Mouse (Mus musculus) granulocyte monocyte progenitor cell, adult 5-6 weeks (primary cell): ENCODE data around the gene Kif1c. TPM values are rescaled to one million over a fixed set of nuclear protein-coding genes. Genes with fewer than 3 reads are reported as not detected.

Source experiments
- ATAC-seq: replicated peaks from 2 replicates; pipeline ENCODE4 v1.8.0; 2016; ENCODE audit warnings: mild to moderate bottlenecking, moderate TSS enrichment, inconsistent platforms; ENCODE audit not compliant: poor library complexity, severe bottlenecking
- total RNA-seq, 2 experiments: library from RNA; stranded (forward) in 1 of 2; stranded (reverse) in 1 of 2; fragments of 200-712, 200-1000 nt in 1 of 2; fragments of >200 nt in 1 of 2; fragmentation: Nextera tagmentation in 1 of 2; gene quantifications; 2 replicates each; pipeline ENCODE4 v1.2.3; 2014 to 2017

The Kif1c gene
- total RNA-seq, 2 experiments from 2014 or later = 5.7 to 8.3 TPM

DNA sequence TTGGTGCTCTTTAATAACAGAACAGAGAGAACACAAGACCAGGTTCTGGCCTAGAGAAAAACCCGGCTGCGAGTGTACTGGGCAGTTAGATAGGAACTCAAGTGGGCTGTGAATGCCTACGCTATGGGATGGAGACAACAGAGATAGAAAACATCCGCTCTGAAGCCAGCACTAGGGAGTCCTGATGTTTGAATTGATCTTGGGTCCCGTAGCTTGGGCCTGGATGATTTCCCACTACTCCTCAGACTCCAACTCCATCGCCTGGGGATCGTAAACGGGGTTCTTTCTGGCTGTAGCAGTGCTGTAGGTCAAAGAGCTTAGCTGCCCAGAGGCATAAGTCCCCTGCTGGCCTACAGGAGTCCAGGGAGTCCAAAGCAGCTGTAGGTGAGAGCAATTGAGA lies 12.0 kb upstream of the Kif1c start:
- no peak for ATAC-seq

DNA sequence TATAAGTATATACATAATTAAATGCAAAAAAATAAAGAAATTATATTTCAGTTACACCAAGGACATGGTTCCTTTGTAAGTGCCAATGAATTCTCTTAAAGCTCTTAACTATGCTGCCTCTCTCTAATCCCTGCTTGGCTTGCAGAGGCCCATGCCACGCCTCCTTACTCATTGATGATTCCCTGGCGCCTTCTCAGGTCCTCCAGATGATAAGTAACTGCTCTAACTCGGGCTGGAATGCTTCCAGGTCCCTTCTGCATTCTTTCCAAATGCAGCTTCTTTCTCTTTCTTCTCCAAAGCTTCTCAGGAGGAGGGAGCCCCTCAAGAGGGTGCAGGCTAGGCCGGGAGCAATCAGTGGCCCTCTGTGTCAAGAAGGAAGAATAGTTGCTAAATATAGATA lies 10.8 kb upstream of the Kif1c start:
- no peak for ATAC-seq

DNA sequence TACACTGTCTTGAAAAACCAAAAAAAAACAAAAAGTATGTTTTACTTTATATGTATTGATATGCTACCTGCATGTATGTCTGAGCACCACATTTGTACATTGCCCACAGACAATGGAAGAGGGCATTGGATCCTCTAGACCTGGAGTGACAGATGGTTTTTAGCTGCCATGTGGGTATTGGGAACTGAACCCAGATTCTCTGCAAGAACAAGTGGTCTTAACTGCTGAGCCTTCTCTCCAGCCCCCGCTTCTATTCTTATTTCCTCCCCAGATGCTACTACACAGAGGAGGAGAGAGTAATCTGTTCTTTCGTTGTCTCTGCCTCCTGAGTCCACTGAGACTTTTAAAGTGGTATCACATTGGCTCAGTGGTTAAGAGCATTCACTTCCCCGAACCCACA lies 6.8 kb upstream of the Kif1c start:
- ATAC-seq = no peak

DNA sequence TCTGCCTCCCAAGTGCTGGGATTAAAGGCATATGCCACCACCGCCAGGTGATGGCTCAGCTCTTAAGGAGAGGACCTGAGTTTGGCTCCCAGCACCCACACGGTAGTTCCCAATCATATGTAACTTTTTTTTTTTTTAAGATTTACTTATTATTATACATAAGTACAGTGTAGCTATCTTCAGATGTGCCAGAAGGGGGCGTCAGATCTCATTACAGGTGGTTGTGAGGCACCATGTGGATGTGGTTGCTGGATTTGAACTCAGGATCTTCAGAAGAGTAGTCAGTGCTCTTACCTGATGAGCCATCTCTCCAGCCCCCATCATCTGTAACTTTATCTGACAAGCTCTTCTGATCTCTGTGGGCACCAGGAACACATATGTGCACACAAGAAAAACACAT lies 3.0 kb upstream of the Kif1c start:
- no peak for ATAC-seq

DNA sequence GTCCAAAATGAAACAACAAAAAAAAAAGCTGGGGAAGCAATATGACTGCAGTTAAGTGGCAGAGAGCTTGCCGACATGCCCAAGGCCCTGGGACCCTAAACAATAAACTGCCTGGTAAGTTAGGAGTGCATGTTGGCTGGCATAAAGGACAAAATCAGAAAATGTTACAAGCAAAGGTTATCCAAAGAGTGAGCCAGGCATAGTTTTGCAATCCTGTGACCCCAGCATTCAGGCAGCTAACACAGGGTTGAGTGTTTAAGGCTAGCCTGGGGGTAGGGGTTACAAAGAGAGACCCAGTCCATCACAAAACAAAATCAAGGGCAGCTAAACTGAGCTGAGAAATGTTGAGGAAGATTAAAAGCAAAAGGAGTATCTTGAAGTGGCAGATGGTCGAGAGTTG lies 1.3 kb upstream of the Kif1c start:
- ATAC-seq = no peak

DNA sequence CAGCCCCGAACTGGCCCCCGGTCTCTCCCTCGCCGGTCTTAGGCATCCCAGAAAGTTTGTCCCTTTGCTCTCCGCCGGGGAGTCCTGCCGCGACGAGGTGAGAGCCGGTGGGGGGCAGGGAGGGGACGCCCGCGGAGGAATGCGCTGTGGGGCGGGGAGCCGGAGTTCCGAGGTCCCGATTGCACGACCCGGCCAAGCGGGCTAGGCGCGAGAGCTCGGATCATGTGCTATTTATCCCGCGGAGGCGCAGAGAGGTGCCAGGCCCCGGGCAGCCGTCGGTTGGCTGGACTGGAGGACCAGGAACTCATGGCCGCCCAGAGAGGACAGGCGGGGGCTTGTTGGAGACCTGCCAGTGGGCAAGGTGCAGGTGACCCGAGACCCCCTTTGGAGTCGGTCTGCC lies 265 bp downstream of the Kif1c start:
- peak; percentile 31 for ATAC-seq

DNA sequence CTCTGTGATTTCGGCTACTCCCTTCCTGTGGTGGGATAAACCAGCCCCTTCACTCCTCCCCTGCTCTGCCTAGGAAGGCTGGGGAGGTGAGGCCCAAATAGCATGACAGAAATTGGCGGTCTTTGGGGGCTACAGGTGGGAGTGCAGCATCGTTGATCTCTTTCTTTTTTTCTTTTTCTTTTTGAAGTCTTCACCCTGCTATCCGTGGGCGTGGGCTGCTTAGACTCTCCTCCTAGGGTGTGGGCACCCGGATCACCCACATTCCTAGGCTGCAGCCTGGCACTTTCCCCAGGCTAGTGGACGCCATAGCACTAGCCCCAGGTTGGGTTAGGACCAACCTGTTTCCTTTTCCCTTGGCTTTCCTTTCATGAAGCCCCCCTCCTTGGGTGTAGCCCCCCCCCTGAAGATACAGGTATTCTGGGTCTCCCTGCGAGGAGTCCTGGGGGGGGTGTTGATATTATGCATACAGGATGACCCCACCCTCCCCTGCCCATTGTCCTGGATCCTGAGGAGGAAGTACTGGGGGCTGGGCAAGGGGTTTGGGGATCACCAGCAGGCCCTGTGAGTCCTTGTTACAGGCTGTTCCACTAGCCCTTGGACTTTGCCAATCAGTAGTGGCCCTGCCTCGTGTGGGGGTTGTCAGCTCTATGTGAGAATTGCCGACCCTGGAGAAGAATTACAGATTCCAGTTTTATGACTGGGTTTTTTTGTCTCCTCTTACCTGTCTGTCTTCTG lies 1.0 kb downstream of the Kif1c start:
- ATAC-seq = no peak

DNA sequence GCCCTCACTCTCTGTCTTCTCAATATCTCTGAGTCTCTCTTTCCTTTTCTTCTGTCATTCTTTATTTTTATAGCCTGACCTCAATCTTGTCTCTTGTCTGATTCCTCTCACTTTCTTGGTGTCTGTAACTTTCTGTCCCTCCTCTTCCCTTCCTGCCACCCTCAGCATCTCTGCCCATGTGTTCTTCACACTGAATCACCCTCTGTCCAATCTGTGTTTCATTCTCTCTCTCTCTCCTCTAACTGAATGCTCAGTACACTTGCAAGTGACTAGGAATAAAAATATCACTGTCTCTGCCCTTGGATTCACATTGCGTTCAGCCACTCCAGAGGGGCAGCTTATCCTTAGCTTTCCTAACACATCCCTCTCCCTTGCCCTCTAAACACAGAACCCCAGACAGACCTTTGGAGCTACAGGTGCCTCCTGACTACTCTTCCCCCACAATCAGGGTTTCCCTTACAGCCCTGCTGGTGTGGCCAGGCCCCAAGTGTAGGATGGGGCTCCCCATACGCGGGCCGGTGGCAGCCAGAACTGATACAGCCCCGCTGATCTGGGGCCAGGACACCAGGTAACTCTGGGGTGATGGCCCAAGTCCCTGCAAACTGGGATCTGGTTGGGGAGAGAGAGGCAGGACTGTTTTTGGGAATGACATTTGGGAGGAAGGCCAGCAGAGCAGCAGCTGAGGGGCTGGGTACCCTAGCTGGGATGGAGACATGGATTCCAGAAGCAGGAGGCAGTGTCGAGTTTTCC lies 1.8 kb downstream of the Kif1c start:
- ATAC-seq = no peak

DNA sequence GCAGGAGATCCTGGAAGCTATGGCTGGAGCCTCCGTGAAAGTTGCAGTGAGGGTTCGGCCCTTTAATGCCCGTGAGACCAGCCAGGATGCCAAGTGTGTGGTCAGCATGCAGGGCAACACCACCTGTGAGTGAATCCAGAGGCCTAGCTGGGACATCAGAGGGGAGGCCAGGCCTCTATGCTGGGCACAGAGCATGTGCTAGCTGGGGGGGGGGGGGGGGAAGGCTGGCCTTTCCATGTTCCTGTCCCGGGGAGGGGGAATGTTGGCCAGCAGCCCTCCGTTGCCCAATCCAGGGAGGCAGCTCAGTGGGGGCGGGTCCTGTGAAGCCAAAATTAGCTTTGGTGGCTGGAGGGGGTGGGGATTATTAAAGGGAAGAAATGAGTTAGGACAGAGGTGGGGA lies 2.4 kb downstream of the Kif1c start:
- ATAC-seq = no peak

DNA sequence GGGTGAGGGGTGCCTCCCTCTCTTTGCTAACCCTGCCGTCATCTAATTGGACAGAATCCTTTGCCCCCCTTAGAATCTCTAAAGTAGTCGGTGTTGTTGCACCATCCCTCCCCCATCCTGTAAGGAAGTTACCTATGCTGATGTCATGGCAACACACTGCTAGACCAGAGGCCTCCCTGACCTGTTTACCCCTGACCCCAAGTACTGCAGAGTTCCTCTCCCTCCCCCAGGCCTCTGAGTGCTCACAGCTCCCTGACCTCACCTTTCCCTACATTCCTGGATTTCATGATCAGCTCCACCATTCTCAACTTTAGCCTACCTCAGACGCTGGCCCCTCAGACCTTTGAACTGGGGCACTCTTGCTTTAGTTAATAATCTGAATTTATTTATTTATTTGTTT lies 5.8 kb downstream of the Kif1c start:
- ATAC-seq = no peak

DNA sequence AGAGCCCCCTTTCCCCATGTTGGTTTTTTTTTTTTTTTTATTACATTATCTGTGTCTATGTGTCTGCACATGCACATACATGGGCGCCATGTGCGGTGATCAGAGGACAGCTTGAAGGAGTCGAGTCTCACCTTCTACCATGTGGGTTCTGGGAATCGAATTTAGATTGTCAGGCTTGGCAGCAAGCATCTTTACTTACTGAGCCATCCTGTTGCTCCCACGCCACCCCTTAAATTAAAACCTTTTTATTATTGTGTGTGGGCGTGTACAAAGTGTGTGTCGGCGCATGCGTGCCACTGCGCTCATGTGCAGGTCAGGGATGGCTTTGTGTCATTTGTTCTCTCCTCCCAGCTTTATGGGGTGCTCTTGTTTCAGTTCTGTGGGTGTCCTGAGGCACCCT lies 10.7 kb downstream of the Kif1c start:
- no peak for ATAC-seq

DNA sequence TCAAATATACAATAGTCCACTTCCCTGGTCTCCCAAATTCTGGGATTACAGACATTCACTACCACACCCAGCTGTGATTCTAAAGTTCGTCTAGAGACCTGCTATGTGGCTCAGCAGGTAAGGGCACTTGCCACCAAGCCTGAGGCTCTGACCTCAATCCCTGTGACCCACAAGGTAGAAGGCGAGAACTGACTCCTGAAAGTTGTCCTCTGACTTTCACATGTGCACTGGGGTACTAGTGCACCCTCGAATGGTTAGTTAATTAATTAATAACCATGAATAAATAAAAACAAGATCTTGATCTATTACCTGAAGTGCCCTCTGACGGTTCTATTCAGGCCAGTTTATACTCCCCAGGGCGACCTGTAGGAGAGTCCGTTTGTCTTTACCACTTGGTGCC lies 12.9 kb downstream of the Kif1c start:
- no peak for ATAC-seq

DNA sequence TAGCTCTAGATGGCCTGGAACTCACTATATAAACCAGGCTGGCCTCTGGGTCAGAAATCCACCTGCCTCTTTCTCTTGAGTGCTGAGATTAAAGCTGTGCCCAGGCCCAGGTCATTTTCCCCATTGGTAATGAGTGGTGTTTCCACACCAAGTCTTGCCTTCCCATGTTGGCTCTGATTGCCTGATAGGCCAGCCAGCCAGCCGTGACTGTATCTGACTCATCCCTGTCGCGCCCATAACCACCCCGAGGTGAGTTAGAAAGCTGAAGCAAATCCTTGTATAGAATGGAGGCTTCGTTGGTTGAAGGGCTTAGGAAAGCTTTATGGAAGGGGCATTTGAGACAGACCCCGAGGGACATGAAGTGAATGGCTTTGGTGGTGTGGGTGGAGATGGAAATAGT lies 15.5 kb downstream of the Kif1c start:
- ATAC-seq = no peak

DNA sequence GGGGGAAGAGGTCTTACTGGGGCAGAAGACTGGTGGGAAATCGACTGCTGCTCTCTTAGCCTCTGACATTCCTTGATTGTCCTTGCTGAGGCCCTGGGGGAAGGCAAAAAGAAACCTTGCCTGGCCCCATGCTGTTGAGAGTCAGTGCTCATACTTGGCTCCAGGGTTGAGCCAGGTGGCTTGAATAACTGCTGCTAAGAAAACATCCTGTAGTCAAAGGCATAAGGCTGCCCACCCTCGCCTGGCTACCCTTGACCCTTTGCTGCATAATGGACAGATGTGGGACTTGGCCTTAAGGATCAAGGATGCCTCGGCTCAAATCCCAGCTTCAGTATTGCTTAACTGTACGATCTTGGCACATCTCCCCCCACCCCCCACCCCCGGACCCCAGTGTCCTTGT lies 18.1 kb downstream of the Kif1c start:
- no peak for ATAC-seq

DNA sequence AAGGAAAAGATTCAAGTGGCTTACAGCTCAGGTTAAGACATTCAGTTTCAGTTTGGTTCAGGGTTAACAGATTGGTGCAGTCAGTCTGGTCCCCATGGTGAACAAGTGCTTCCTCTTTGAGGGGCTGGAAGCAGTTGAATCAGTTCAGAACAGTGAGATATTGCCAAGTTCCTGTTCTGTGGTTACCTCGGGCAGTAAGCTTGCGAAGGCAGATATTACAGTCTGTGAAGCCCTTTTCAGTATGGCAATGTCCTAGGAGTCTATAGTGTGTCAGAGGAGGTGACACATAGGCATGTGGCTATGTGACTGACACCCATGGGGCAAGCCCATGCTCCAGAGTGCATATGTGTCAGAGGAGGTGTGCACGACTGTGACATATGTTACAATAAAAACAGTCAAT lies 20.2 kb downstream of the Kif1c start:
- peak; percentile 96 for ATAC-seq

DNA sequence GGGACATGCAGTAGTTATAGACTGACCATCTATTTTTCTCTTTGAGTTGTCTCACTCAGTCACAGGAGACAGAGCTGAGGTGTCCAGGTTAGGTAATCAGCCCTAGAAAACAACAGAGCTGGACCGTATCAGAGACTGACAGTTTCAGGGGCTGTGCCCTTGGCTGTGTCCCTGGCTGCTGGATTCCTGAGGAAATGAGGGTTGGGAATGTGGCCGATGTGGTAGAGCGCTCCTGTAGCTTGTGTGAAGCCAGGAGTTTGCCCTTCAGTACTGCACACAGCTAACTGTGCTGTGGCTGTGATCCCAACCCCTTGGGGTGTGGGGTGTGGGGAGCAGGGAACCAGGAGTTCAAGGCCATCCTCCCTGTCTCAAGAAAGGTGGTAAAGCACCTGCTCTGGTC lies 20.7 kb downstream of the Kif1c start:
- ATAC-seq = 0 out of 2 replicates have a peak, but pooled peaks have one; percentile 2

DNA sequence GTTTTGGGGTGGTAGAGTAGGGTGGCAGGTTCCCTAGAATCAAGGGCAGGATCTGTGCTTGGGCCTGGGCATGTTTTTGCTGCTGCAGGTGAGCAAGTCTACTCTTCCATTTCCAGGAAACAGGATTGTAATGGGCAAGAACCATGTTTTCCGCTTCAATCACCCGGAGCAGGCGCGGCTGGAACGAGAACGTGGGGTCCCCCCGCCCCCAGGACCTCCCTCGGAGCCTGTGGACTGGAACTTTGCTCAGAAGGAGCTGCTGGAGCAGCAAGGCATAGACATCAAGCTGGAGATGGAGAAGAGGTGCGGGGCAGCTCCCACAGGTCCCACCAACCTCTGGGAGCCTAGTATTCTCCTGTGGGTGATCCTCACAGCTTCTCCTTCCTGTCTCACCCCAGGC lies 24.4 kb downstream of the Kif1c start:
- ATAC-seq = no peak

DNA sequence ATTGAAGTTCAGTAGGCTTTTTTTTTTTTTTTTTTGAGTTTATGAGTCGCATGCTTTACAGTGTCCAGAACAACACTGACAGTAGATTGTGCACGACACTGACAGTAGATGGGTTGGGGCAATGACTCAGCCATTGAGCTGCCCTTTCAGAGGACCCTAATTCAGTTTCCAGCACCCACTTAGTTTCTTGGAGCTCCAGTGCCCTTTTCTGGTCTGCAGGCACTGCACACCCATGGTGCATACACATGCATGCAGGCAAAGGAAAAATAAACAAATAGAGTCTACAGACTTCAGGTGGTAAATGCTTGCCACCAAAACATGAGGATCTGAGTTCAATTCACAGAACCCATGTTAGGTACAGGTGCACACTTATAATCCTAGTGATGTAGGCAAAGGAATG lies 26.2 kb downstream of the Kif1c start:
- ATAC-seq = no peak

DNA sequence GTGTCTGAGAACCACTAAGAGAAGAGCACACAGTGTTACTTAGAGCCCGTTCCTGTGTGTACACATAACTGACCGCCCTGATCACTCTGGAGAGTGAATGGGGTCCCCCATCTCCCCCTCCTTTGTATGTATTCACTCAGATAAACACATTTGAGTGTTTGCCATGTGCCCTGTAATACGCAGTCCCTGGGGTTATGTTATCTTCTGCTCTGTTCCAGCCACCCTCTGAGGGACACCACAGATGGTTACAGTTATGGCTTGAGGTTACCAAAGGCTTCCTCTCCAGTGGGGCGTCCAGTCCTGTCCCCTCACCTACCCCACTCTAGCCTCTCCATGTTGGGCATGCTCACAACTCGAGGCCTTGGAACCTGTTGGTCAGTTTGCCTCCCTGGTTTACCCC lies 27.0 kb downstream of the Kif1c start:
- no peak for ATAC-seq

DNA sequence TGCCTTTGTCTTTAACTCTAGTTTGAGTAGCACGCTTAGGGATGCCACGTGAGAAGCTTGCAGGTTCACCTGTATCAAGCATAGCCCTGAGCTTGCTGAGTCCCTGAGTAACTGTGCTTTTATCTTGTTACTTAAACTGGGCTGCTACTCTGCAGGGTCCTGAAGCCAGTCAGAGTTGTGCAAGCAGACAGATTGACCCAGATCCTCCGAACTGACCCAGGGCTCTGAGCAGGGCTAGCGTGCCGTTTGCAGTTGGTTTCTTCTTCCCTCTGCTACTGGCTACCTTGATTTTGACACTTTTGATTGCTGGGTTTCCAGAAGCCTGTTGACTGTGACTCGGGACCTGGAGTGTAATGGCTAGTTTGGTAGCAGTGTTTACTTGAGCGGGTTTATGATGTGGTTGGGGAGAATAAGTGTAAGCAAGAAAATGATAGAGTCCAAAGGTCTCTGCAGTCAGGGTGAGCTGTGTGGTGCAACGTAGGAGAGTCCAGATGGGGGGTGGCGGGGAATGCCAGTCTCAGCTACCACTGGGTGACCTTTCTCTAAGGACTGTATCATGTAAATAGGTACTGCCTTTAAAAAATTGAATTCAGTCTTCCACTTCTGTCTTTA lies 30.2 kb downstream of the Kif1c start:
- no peak for ATAC-seq

DNA sequence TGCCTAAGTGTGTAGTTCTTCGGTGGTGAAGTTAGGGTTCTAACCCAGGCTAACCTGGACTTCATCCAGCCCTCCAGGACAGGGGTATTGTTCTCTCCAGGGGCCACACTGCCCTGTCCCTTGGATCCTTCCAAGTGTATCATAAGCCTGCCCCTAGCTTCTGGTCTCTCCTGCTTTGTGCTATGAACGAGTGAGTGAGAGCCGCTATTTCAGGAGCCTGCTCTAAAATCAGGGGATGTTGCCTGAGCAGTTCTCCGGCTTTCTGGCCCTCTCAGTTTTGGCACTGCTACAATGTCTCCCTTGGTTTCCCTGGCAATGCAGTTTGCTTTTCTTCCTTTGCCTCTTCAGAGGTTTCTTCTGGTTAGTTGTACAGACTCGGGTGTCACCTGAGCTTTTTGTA lies 30.8 kb downstream of the Kif1c start:
- ATAC-seq = no peak

DNA sequence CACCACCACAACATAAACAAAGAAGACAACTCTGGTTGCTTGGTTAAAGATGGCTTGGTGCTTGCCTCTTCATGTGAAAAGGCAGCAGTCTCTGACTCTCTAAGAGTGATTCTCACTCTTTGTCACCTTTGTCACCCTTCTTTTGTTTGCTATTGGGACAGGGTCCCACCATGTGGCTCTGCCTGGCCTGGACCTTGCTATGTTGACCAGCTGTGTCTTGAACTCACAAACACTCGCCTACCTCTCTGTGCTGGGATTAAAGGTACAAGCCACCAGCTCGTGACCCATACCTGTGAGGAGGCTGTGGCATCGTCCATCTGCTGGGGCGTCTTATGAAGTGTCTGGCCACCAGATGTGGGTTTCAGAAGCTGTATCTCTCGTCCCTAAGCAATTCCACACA lies 32.9 kb downstream of the Kif1c start:
- no peak for ATAC-seq
